Mouse (Mus musculus) E14TG2a.4 (cell line): ENCODE measurements around the gene Cxcl15.

Experiments
- CTCF ChIP-seq: conservative IDR thresholded peaks from 2 replicates; pipeline ENCODE4 v1.5.1; 2014; ENCODE audit warnings: low read length
- NANOG ChIP-seq: IDR thresholded peaks from 2 replicates; pipeline ENCODE4 v1.6.1; 2014; ENCODE audit warnings: borderline replicate concordance, low read length, mixed read lengths
- POU5F1 ChIP-seq: IDR thresholded peaks from 2 replicates; pipeline ENCODE4 v1.6.1; 2014; ENCODE audit warnings: low read length, borderline replicate concordance

GRCm38 (mm10) chr5:90753934-90754333, 40.4 kb upstream of the Cxcl15 start:
- TF ChIP-seq CTCF: no peak
- TF ChIP-seq NANOG: no peak
- no peak for TF ChIP-seq POU5F1
